Mouse (Mus musculus): Measurements from ENCODE around the gene Lama5. TPM values are rescaled to one million over a fixed set of nuclear protein-coding genes. Genes with fewer than 3 reads are reported as not detected.

Gene Lama5
- total RNA-seq, 1 experiment, result 291 TPM

GRCm38 (mm10) chr2:180262891-180263290, 37.2 kb upstream of the Lama5 start:
- Histone ChIP-seq H3K36me3 (ENCODE audit: control insufficient read depth, insufficient read depth, low read length, poor library complexity, severe bottlenecking) (peaks cover 33% of the 10 kb centered on the region), H3K4me3 (ENCODE audit: insufficient read depth in 1 of 2, low read depth in 1 of 2, low read length in 2 of 2, poor library complexity in 1 of 2, severe bottlenecking in 1 of 2) (no peak overlapping the region), H3K4me1 (ENCODE audit: control insufficient read depth in 2 of 2, insufficient read depth in 2 of 2, low read length in 2 of 2, poor library complexity in 1 of 2) (peaks cover 0 to 3% of the 10 kb centered on the region in 2 experiments; a peak in 1 of 4 replicates), H3K27ac (ENCODE audit: insufficient read depth, low read depth, low read length, poor library complexity, severe bottlenecking) (no peak overlapping the region), H3K9me3 (ENCODE audit: control insufficient read depth, insufficient read depth, low read depth, low read length) (no peaks in the 10 kb centered on the region), H3K9ac (ENCODE audit: insufficient read depth, low read depth, low read length, poor library complexity, severe bottlenecking) (no peak overlapping the region)
- in situ Hi-C loops (cut with MboI; ENCODE audit: low sequenced_read_pairs in 2 of 2, unreplicated experiment in 2 of 2), result no loop called here
- DNase-seq (ENCODE audit: low read depth, low spot score), result no peak
- TF ChIP-seq CHD2 (IDR thresholded peaks at IDR 0.05; ENCODE audit: low read depth, low read length) (no peak), HCFC1 (IDR thresholded peaks at IDR 0.05; ENCODE audit: borderline replicate concordance, insufficient read depth, low read length) (no peak), MAFK (IDR thresholded peaks at IDR 0.05; ENCODE audit: insufficient read depth, low read depth, low read length) (no peak), ZNF384 (IDR thresholded peaks at IDR 0.05; ENCODE audit: low read depth, low read length) (no peak), ZC3H11A (IDR thresholded peaks at IDR 0.05; ENCODE audit: borderline replicate concordance, low read depth, low read length) (no peak)

- peaks cover 38% of the 10 kb centered on the region for H3K36me3 ChIP-seq (ENCODE audit: control insufficient read depth, insufficient read depth, low read length, poor library complexity, severe bottlenecking)
- no peaks in the 10 kb centered on the region for H3K9me3 ChIP-seq (ENCODE audit: control insufficient read depth, insufficient read depth, low read depth, low read length)
- H3K27ac ChIP-seq (ENCODE audit: insufficient read depth, low read depth, low read length, poor library complexity, severe bottlenecking), result no peak overlapping the region
- peaks cover 0 to 3% of the 10 kb centered on the region in 2 experiments; a peak in 1 of 4 replicates for H3K4me1 ChIP-seq (ENCODE audit: control insufficient read depth in 2 of 2, insufficient read depth in 2 of 2, low read length in 2 of 2, poor library complexity in 1 of 2)
- H3K9ac ChIP-seq (ENCODE audit: insufficient read depth, low read depth, low read length, poor library complexity, severe bottlenecking), result no peak overlapping the region
- TF ChIP-seq MAFK (IDR thresholded peaks at IDR 0.05; ENCODE audit: insufficient read depth, low read depth, low read length) (no peak), ZNF384 (IDR thresholded peaks at IDR 0.05; ENCODE audit: low read depth, low read length) (no peak), CHD2 (IDR thresholded peaks at IDR 0.05; ENCODE audit: low read depth, low read length) (no peak), HCFC1 (IDR thresholded peaks at IDR 0.05; ENCODE audit: borderline replicate concordance, insufficient read depth, low read length) (no peak), ZC3H11A (IDR thresholded peaks at IDR 0.05; ENCODE audit: borderline replicate concordance, low read depth, low read length) (no peak)
- DNase-seq (ENCODE audit: low read depth, low spot score), result no peak
- H3K4me3 ChIP-seq (ENCODE audit: insufficient read depth in 1 of 2, low read depth in 1 of 2, low read length in 2 of 2, poor library complexity in 1 of 2, severe bottlenecking in 1 of 2), result no peak overlapping the region
- in situ Hi-C loops (cut with MboI; ENCODE audit: low sequenced_read_pairs in 2 of 2, unreplicated experiment in 2 of 2), result no loop called here
Observed at GRCm38 (mm10) chr2:180262441-180262840, 36.8 kb upstream of the Lama5 start.

GRCm38 (mm10) chr2:180261901-180262300, 36.2 kb upstream of the Lama5 start:
- TF ChIP-seq MAFK (IDR thresholded peaks at IDR 0.05; ENCODE audit: insufficient read depth, low read depth, low read length) (no peak), ZNF384 (IDR thresholded peaks at IDR 0.05; ENCODE audit: low read depth, low read length) (no peak), HCFC1 (IDR thresholded peaks at IDR 0.05; ENCODE audit: borderline replicate concordance, insufficient read depth, low read length) (no peak), ZC3H11A (IDR thresholded peaks at IDR 0.05; ENCODE audit: borderline replicate concordance, low read depth, low read length) (no peak), CHD2 (IDR thresholded peaks at IDR 0.05; ENCODE audit: low read depth, low read length) (no peak)
- Histone ChIP-seq H3K9ac (ENCODE audit: insufficient read depth, low read depth, low read length, poor library complexity, severe bottlenecking) (no peak overlapping the region), H3K4me3 (ENCODE audit: insufficient read depth in 1 of 2, low read depth in 1 of 2, low read length in 2 of 2, poor library complexity in 1 of 2, severe bottlenecking in 1 of 2) (no peak overlapping the region), H3K27ac (ENCODE audit: insufficient read depth, low read depth, low read length, poor library complexity, severe bottlenecking) (no peak overlapping the region), H3K9me3 (ENCODE audit: control insufficient read depth, insufficient read depth, low read depth, low read length) (no peaks in the 10 kb centered on the region), H3K4me1 (ENCODE audit: control insufficient read depth in 2 of 2, insufficient read depth in 2 of 2, low read length in 2 of 2, poor library complexity in 1 of 2) (peaks cover 0 to 3% of the 10 kb centered on the region in 2 experiments; a peak in 1 of 4 replicates), H3K36me3 (ENCODE audit: control insufficient read depth, insufficient read depth, low read length, poor library complexity, severe bottlenecking) (peaks cover 39% of the 10 kb centered on the region)
- no peak for DNase-seq (ENCODE audit: low read depth, low spot score)
- in situ Hi-C loops (cut with MboI; ENCODE audit: low sequenced_read_pairs in 2 of 2, unreplicated experiment in 2 of 2), result no loop called here

- Histone ChIP-seq H3K36me3 (ENCODE audit: control insufficient read depth, insufficient read depth, low read length, poor library complexity, severe bottlenecking) (peaks cover 39% of the 10 kb centered on the region), H3K4me3 (ENCODE audit: insufficient read depth in 1 of 2, low read depth in 1 of 2, low read length in 2 of 2, poor library complexity in 1 of 2, severe bottlenecking in 1 of 2) (no peak overlapping the region), H3K27ac (ENCODE audit: insufficient read depth, low read depth, low read length, poor library complexity, severe bottlenecking) (no peak overlapping the region), H3K9ac (ENCODE audit: insufficient read depth, low read depth, low read length, poor library complexity, severe bottlenecking) (no peak overlapping the region), H3K4me1 (ENCODE audit: control insufficient read depth in 2 of 2, insufficient read depth in 2 of 2, low read length in 2 of 2, poor library complexity in 1 of 2) (peaks cover 0 to 3% of the 10 kb centered on the region in 2 experiments; a peak in 1 of 4 replicates), H3K9me3 (ENCODE audit: control insufficient read depth, insufficient read depth, low read depth, low read length) (no peaks in the 10 kb centered on the region)
- TF ChIP-seq ZC3H11A (IDR thresholded peaks at IDR 0.05; ENCODE audit: borderline replicate concordance, low read depth, low read length), result no peak
- in situ Hi-C loops (cut with MboI; ENCODE audit: low sequenced_read_pairs in 2 of 2, unreplicated experiment in 2 of 2), result no loop called here
- DNase-seq (ENCODE audit: low read depth, low spot score), result no peak
Observed at GRCm38 (mm10) chr2:180260610-180261480, 35.2 kb upstream of the Lama5 start.
